Comparison of ENCODE assay signal across 31 mouse cellular contexts in genomic region chr13:97017711-97018110, GRCm38 (mm10). TPM values are rescaled to one million over a fixed set of nuclear protein-coding genes. Genes with fewer than 3 reads are reported as not detected.
A peak's percentile ranks its signal among the peaks of the same experiment; 100 is the strongest.
DNase-seq lines count a peak whose midpoint lies in the region; ATAC-seq and TF ChIP-seq lines count a peak whose summit lies in the region.
"Had no signal": no experiment of that assay in that cellular context is flagged by ENCODE, and none has a peak within 500 bp of the region (broad histone marks: within the 10 kb centered on the region; RNA-seq: fewer than 3 reads in every experiment).

No protein-coding gene starts in this region.

- H3K4me2 ChIP-seq in intestine, embryonic 14.5 days (ENCODE audit: low read length) = no peak overlapping the region
- no peak overlapping the region for H3K4me2 ChIP-seq in intestine, postnatal 0 days (replicated peaks; ENCODE audit: low read depth)
- H3K4me2 ChIP-seq: forebrain, embryonic 12.5 days; heart, embryonic 15.5 days; hindbrain, embryonic 13.5 days; limb, embryonic 13.5 days; liver, embryonic 11.5 days; lung, embryonic 15.5 days; midbrain, embryonic 15.5 days had no signal

- H3K4me1 ChIP-seq in intestine, embryonic 14.5 days (replicated peaks; ENCODE audit: control insufficient read depth, insufficient read depth, low read length) = no peaks in the 10 kb centered on the region
- no peaks in the 10 kb centered on the region for H3K4me1 ChIP-seq in intestine, postnatal 0 days (replicated peaks; ENCODE audit: control insufficient read depth, insufficient read depth, low read length)
- H3K4me1 ChIP-seq: forebrain, embryonic 12.5 days; hindbrain, embryonic 13.5 days; limb, embryonic 13.5 days; lung, embryonic 15.5 days; midbrain, embryonic 10.5 days; midbrain, embryonic 15.5 days had no signal

- no peak for TF ChIP-seq CTCF in intestine, postnatal 0 days (IDR thresholded peaks at IDR 0.05; ENCODE audit: low read depth)

- no peak overlapping the region for H3K9ac ChIP-seq in intestine, embryonic 14.5 days (ENCODE audit: low read length)
- no peak overlapping the region for H3K9ac ChIP-seq in intestine, postnatal 0 days (ENCODE audit: low read depth, low read length)
- H3K9ac ChIP-seq: forebrain, embryonic 12.5 days; heart, embryonic 15.5 days; hindbrain, embryonic 13.5 days; limb, embryonic 13.5 days; lung, embryonic 15.5 days; midbrain, embryonic 15.5 days had no signal

- no peak overlapping the region for H3K27ac ChIP-seq in intestine, embryonic 14.5 days (ENCODE audit: low read depth)
- H3K27ac ChIP-seq in intestine, postnatal 0 days (ENCODE audit: low read depth, low read length) = no peak overlapping the region
- H3K27ac ChIP-seq: forebrain, embryonic 12.5 days; heart, embryonic 10.5 days; heart, embryonic 15.5 days; hindbrain, embryonic 13.5 days; kidney, postnatal 0 days; limb, embryonic 13.5 days; lung, embryonic 15.5 days; midbrain, embryonic 10.5 days; midbrain, embryonic 15.5 days had no signal

- H3K36me3 ChIP-seq in intestine, embryonic 14.5 days (ENCODE audit: control insufficient read depth, insufficient read depth, low read length) = no peaks in the 10 kb centered on the region
- H3K36me3 ChIP-seq in intestine, postnatal 0 days (ENCODE audit: control insufficient read depth, insufficient read depth) = no peaks in the 10 kb centered on the region
- H3K36me3 ChIP-seq: forebrain, embryonic 12.5 days; heart, embryonic 10.5 days; heart, embryonic 15.5 days; hindbrain, embryonic 13.5 days; limb, embryonic 13.5 days; lung, embryonic 15.5 days; midbrain, embryonic 10.5 days; midbrain, embryonic 15.5 days had no signal

- no peaks in the 10 kb centered on the region for H3K27me3 ChIP-seq in intestine, embryonic 14.5 days (replicated peaks; ENCODE audit: control insufficient read depth, insufficient read depth, low read length)
- no peaks in the 10 kb centered on the region for H3K27me3 ChIP-seq in intestine, postnatal 0 days (replicated peaks; ENCODE audit: control insufficient read depth, insufficient read depth, low read length)
- H3K27me3 ChIP-seq: forebrain, embryonic 12.5 days; heart, embryonic 15.5 days; hindbrain, embryonic 13.5 days; limb, embryonic 13.5 days; lung, embryonic 15.5 days; midbrain, embryonic 15.5 days; Patski had no signal

- no peak for ATAC-seq in intestine, embryonic 14.5 days (replicated peaks; ENCODE audit: low FRiP score, low TSS enrichment, low read depth)
- no peak for ATAC-seq in intestine, postnatal 0 days
- ATAC-seq: midbrain, embryonic 15.5 days; Patski had no signal

- peak; percentile 13 for DNase-seq in intestine, embryonic 14.5 days (ENCODE audit: low spot score)
- peak; percentile 42 for DNase-seq in cerebellum, adult 11 months
- peak; percentile 62 for DNase-seq in cerebellum, adult 9-10 months
- DNase-seq in cerebellum, postnatal 36 days = peak; percentile 60 to 68
- no peak for DNase-seq in spleen, adult 12 weeks (ENCODE audit: low spot score)
- DNase-seq in spleen, postnatal 14 days (ENCODE audit: low spot score in 2 of 2) = no peak
- DNase-seq: adrenal gland, postnatal 14 days; gastrocnemius, postnatal 14 days; heart, postnatal 36 days; kidney, adult 8-10 months; right cerebral cortex, postnatal 25 days had no signal

- no peaks in the 10 kb centered on the region for H3K9me3 ChIP-seq in intestine, embryonic 14.5 days (ENCODE audit: control insufficient read depth, low read length)
- no peaks in the 10 kb centered on the region for H3K9me3 ChIP-seq in intestine, postnatal 0 days (ENCODE audit: control insufficient read depth)
- H3K9me3 ChIP-seq: forebrain, embryonic 12.5 days; heart, embryonic 10.5 days; heart, embryonic 15.5 days; hindbrain, embryonic 13.5 days; limb, embryonic 13.5 days; lung, embryonic 15.5 days; midbrain, embryonic 10.5 days; midbrain, embryonic 15.5 days had no signal

- WGBS in intestine, embryonic 14.5 days = 87% methylated on average over 3 of the region's 3 CpGs
- WGBS in intestine, postnatal 0 days = 78% methylated on average over 3 of the region's 3 CpGs

- H3K4me3 ChIP-seq in intestine, embryonic 14.5 days (ENCODE audit: low read depth, low read length) = no peak overlapping the region
- H3K4me3 ChIP-seq in intestine, postnatal 0 days (ENCODE audit: low read depth, low read length) = no peak overlapping the region
- H3K4me3 ChIP-seq: erythroblast, embryonic 14.5 days; forebrain, embryonic 12.5 days; heart, embryonic 10.5 days; heart, embryonic 15.5 days; hindbrain, embryonic 13.5 days; limb, embryonic 13.5 days; lung, embryonic 15.5 days; midbrain, embryonic 10.5 days; midbrain, embryonic 15.5 days had no signal

RNA-seq across cellular contexts. Expression of gene 1700029F12Rik, which starts 16.5 kb away (rescaled TPM):
- not detected in 2 replicates for polyA plus RNA-seq in intestine, embryonic 14.5 days (2014; fragmentation: Nextera tagmentation; extraction: Ambion mirVana)
- not detected in 2 replicates for polyA plus RNA-seq in intestine, postnatal 0 days (2015; fragmentation: Nextera tagmentation; extraction: Ambion mirVana)
- polyA plus RNA-seq: cortical plate, adult 2 months; embryonic facial prominence, embryonic 14.5 days; erythroblast, embryonic 14.5 days; forebrain, embryonic 12.5 days; heart, embryonic 10.5 days; heart, embryonic 15.5 days; hindbrain, embryonic 13.5 days; kidney, postnatal 0 days; large intestine, adult 2 months; limb, embryonic 13.5 days; liver, embryonic 11.5 days; liver, embryonic 16.5 days; lung, embryonic 15.5 days; midbrain, embryonic 10.5 days; midbrain, embryonic 15.5 days; neural tube, embryonic 11.5 days; Patski; stomach, embryonic 14.5 days had no signal

RNA-seq across cellular contexts. Expression of gene Fam169a, which starts 49.4 kb away (rescaled TPM):
- polyA plus RNA-seq in intestine, embryonic 14.5 days (2014; fragmentation: Nextera tagmentation; extraction: Ambion mirVana) = 5.5 and 7.0 TPM in 2 replicates
- polyA plus RNA-seq in intestine, postnatal 0 days (2015; fragmentation: Nextera tagmentation; extraction: Ambion mirVana) = 0.78 and 0.90 TPM in 2 replicates
- polyA plus RNA-seq: spleen, adult 2 months had no signal

Comparison
In these comparisons a context has a peak if more than half of its experiments do, and no peak if none do; other contexts are left out.
1. DNase-seq: peak in intestine, embryonic 14.5 days (single experiment), cerebellum, adult 11 months (single experiment), cerebellum, adult 9-10 months (single experiment) and cerebellum, postnatal 36 days (2 of 2); none in spleen, adult 12 weeks (single experiment) and spleen, postnatal 14 days (0 of 2).